Mouse (Mus musculus) intestine, postnatal 0 days (tissue): ENCODE measurements around the gene Nos1ap. TPM values are rescaled to one million over a fixed set of nuclear protein-coding genes. Genes with fewer than 3 reads are reported as not detected.

Source experiments
- ATAC-seq: fragments of 200-750 bp; cut with Nextera tagmentation; 2 replicates; pipeline ENCODE4 v1.8.0; 2017; ENCODE audit warnings: mild to moderate bottlenecking, moderate TSS enrichment, moderate library complexity
- H3K27ac ChIP-seq: fragments of 300-500 bp; sonication (generic); 2 replicates; pipeline ENCODE4 v1.5.1; 2014; ENCODE audit warnings: mild to moderate bottlenecking, low read depth, low read length, moderate library complexity
- H3K27me3 ChIP-seq: fragments of 300-500 bp; sonication (generic); replicated peaks from 2 replicates; pipeline ENCODE4 v1.6.1; 2014; ENCODE audit warnings: low read length, mixed read lengths; ENCODE audit not compliant: control insufficient read depth, insufficient read depth
- H3K36me3 ChIP-seq: fragments of 300-500 bp; sonication (generic); 2 replicates; pipeline ENCODE4 v1.6.1; 2014; ENCODE audit warnings: mild to moderate bottlenecking, moderate library complexity; ENCODE audit not compliant: control insufficient read depth, insufficient read depth
- H3K4me1 ChIP-seq: fragments of 300-500 bp; sonication (generic); replicated peaks from 2 replicates; pipeline ENCODE4 v1.6.1; 2014; ENCODE audit warnings: antibody characterized with exemption, low read length, mixed read lengths; ENCODE audit not compliant: control insufficient read depth, insufficient read depth
- H3K4me2 ChIP-seq: fragments of 300-500 bp; sonication (generic); replicated peaks from 2 replicates; pipeline ENCODE4 v1.6.1; 2014; ENCODE audit warnings: low read depth, mild to moderate bottlenecking, moderate library complexity
- H3K4me3 ChIP-seq: fragments of 300-500 bp; sonication (generic); 2 replicates; pipeline ENCODE4 v1.5.1; 2014; ENCODE audit warnings: low read depth, low read length
- H3K9ac ChIP-seq: fragments of 300-500 bp; sonication (generic); 2 replicates; pipeline ENCODE4 v1.6.1; 2014; ENCODE audit warnings: mild to moderate bottlenecking, low read depth, low read length
- H3K9me3 ChIP-seq: fragments of 300-500 bp; sonication (generic); 2 replicates; pipeline ENCODE4 v1.6.1; 2016; ENCODE audit warnings: mixed run types; ENCODE audit not compliant: control insufficient read depth
- CTCF ChIP-seq: sonication (generic); IDR thresholded peaks from 2 replicates; pipeline ENCODE4 v1.5.1; 2016; ENCODE audit warnings: low read depth, mild to moderate bottlenecking, control low read depth, antibody characterized with exemption, moderate library complexity
- WGBS: fragments of 180-500 bp; shearing (Covaris S2); extraction: QIAGEN DNeasy Blood & Tissue Kit; methylation state at CpG from one replicate; pipeline ENCODE4 v1.1.7; 2014; 5-methylcytosine and 5-hydroxymethylcytosine counted together
- polyA plus RNA-seq: library from polyadenylated mRNA; unstranded; fragments of >200 nt; fragmentation: Nextera tagmentation; extraction: Ambion mirVana; gene quantifications from 2 replicates; pipeline ENCODE4 v1.2.1, GENCODE M21; 2015

The Nos1ap gene
- polyA plus RNA-seq, 1 experiment from 2014 or later: 3.8 TPM

- Histone ChIP-seq H3K27ac (no peak overlapping the region), H3K4me1 (no peaks in the 10 kb centered on the region), H3K9ac (no peak overlapping the region), H3K4me3 (no peak overlapping the region), H3K4me2 (no peak overlapping the region), H3K27me3 (no peaks in the 10 kb centered on the region), H3K36me3 (no peaks in the 10 kb centered on the region), H3K9me3 (no peaks in the 10 kb centered on the region)
- TF ChIP-seq CTCF: no peak
- WGBS: 63% methylated on average over 4 of the region's 4 CpGs
- no peak for ATAC-seq
Observed at GRCm38 (mm10) chr1:170504378-170504777, 85.3 kb downstream of the Nos1ap start.

GRCm38 (mm10) chr1:170503277-170503739 lies 86.4 kb downstream of the Nos1ap start:
- WGBS: 78% methylated on average over 4 of the region's 4 CpGs
- H3K9me3 ChIP-seq: no peaks in the 10 kb centered on the region
- no peak overlapping the region for H3K4me3 ChIP-seq
- no peak overlapping the region for H3K9ac ChIP-seq
- no peaks in the 10 kb centered on the region for H3K4me1 ChIP-seq
- no peak overlapping the region for H3K27ac ChIP-seq
- ATAC-seq: no peak
- no peaks in the 10 kb centered on the region for H3K27me3 ChIP-seq
- H3K4me2 ChIP-seq: no peak overlapping the region
- no peak for TF ChIP-seq CTCF
- no peaks in the 10 kb centered on the region for H3K36me3 ChIP-seq

GRCm38 (mm10) chr1:170502491-170503276 lies 87.0 kb downstream of the Nos1ap start:
- Histone ChIP-seq H3K4me2 (no peak overlapping the region), H3K4me3 (no peak overlapping the region), H3K9me3 (no peaks in the 10 kb centered on the region), H3K9ac (no peak overlapping the region), H3K36me3 (no peaks in the 10 kb centered on the region), H3K27ac (no peak overlapping the region), H3K4me1 (no peaks in the 10 kb centered on the region), H3K27me3 (no peaks in the 10 kb centered on the region)
- no peak for ATAC-seq
- TF ChIP-seq CTCF: no peak
- WGBS: 46% methylated on average over 11 of the region's 11 CpGs

- no peaks in the 10 kb centered on the region for H3K9me3 ChIP-seq
- no peak overlapping the region for H3K9ac ChIP-seq
- 78% methylated on average over 1 of the region's 1 CpGs for WGBS
- H3K27ac ChIP-seq: no peak overlapping the region
- H3K27me3 ChIP-seq: no peaks in the 10 kb centered on the region
- no peak overlapping the region for H3K4me2 ChIP-seq
- no peaks in the 10 kb centered on the region for H3K4me1 ChIP-seq
- H3K4me3 ChIP-seq: no peak overlapping the region
- no peak for TF ChIP-seq CTCF
- H3K36me3 ChIP-seq: no peaks in the 10 kb centered on the region
- ATAC-seq: no peak
Observed at GRCm38 (mm10) chr1:170501970-170502369, 87.7 kb downstream of the Nos1ap start.

- Histone ChIP-seq H3K27ac (no peak overlapping the region), H3K9ac (no peak overlapping the region), H3K4me2 (no peak overlapping the region), H3K27me3 (no peaks in the 10 kb centered on the region), H3K4me1 (no peaks in the 10 kb centered on the region), H3K36me3 (no peaks in the 10 kb centered on the region), H3K4me3 (no peak overlapping the region), H3K9me3 (no peaks in the 10 kb centered on the region)
- 85% methylated on average over 7 of the region's 7 CpGs for WGBS
- no peak for ATAC-seq
- TF ChIP-seq CTCF: no peak
Observed at GRCm38 (mm10) chr1:170501556-170501955, 88.1 kb downstream of the Nos1ap start.

- Histone ChIP-seq H3K9me3 (no peaks in the 10 kb centered on the region), H3K4me3 (no peak overlapping the region), H3K27me3 (no peaks in the 10 kb centered on the region), H3K4me2 (no peak overlapping the region), H3K27ac (no peak overlapping the region), H3K36me3 (no peaks in the 10 kb centered on the region), H3K9ac (no peak overlapping the region), H3K4me1 (no peaks in the 10 kb centered on the region)
- 58% methylated on average over 6 of the region's 6 CpGs for WGBS
- no peak for ATAC-seq
- no peak for TF ChIP-seq CTCF
Observed at GRCm38 (mm10) chr1:170499891-170500290, 89.8 kb downstream of the Nos1ap start.
